Mouse (Mus musculus) midbrain, embryonic 11.5 days (tissue): ENCODE results near the gene Ccdc88c. TPM values are rescaled to one million over a fixed set of nuclear protein-coding genes. Genes with fewer than 3 reads are reported as not detected.

Source experiments
- ATAC-seq: fragments of 200-750 bp; cut with Nextera tagmentation; 2 replicates; pipeline ENCODE4 v1.8.0; 2017; ENCODE audit warnings: moderate TSS enrichment, moderate library complexity; ENCODE audit not compliant: low FRiP score
- DNase-seq: peaks from one replicate; pipeline ENCODE4 v3.0.0; 2015; ENCODE audit warnings: low spot score; ENCODE audit errors: missing footprints
- H3K27ac ChIP-seq: fragments of 300-500 bp; sonication (generic); 2 replicates; pipeline ENCODE4 v1.5.1; 2014; ENCODE audit warnings: low read depth, low read length
- H3K27me3 ChIP-seq: fragments of 300-500 bp; sonication (generic); 2 replicates; pipeline ENCODE4 v1.6.1; 2014; ENCODE audit warnings: mild to moderate bottlenecking, low read length, moderate library complexity, mixed read lengths; ENCODE audit not compliant: control insufficient read depth, insufficient read depth
- H3K36me3 ChIP-seq: fragments of 300-500 bp; sonication (generic); 2 replicates; pipeline ENCODE4 v1.6.1; 2014; ENCODE audit warnings: mild to moderate bottlenecking, low read length, moderate library complexity, mixed read lengths; ENCODE audit not compliant: control insufficient read depth, insufficient read depth
- H3K4me1 ChIP-seq: fragments of 300-500 bp; sonication (generic); 2 replicates; pipeline ENCODE4 v1.6.1; 2014; ENCODE audit warnings: low read length; ENCODE audit not compliant: control insufficient read depth, insufficient read depth
- H3K4me2 ChIP-seq: fragments of 300-500 bp; sonication (generic); 2 replicates; pipeline ENCODE4 v1.6.1; 2014; ENCODE audit warnings: mild to moderate bottlenecking, moderate library complexity
- H3K4me3 ChIP-seq: fragments of 300-500 bp; sonication (generic); 2 replicates; pipeline ENCODE4 v1.5.1; 2014; ENCODE audit warnings: low read depth, low read length
- H3K9ac ChIP-seq: fragments of 300-500 bp; sonication (generic); 2 replicates; pipeline ENCODE4 v1.6.1; 2014; ENCODE audit warnings: low read length
- H3K9me3 ChIP-seq: fragments of 300-500 bp; sonication (generic); 2 replicates; pipeline ENCODE4 v1.6.1; 2016; ENCODE audit warnings: low read length; ENCODE audit not compliant: control insufficient read depth
- WGBS: fragments of 180-500 bp; shearing (Covaris S2); extraction: QIAGEN DNeasy Blood & Tissue Kit; methylation state at CpG from one replicate; pipeline ENCODE4 v1.1.7; 2014; 5-methylcytosine and 5-hydroxymethylcytosine counted together
- polyA plus RNA-seq: library from polyadenylated mRNA; unstranded; fragments of >200 nt; fragmentation: Nextera tagmentation; extraction: Ambion mirVana; gene quantifications from 2 replicates; pipeline ENCODE4 v1.2.1, GENCODE M21; 2014

Ccdc88c gene
- polyA plus RNA-seq, 1 experiment from 2014 or later: 11.0 TPM

DNA sequence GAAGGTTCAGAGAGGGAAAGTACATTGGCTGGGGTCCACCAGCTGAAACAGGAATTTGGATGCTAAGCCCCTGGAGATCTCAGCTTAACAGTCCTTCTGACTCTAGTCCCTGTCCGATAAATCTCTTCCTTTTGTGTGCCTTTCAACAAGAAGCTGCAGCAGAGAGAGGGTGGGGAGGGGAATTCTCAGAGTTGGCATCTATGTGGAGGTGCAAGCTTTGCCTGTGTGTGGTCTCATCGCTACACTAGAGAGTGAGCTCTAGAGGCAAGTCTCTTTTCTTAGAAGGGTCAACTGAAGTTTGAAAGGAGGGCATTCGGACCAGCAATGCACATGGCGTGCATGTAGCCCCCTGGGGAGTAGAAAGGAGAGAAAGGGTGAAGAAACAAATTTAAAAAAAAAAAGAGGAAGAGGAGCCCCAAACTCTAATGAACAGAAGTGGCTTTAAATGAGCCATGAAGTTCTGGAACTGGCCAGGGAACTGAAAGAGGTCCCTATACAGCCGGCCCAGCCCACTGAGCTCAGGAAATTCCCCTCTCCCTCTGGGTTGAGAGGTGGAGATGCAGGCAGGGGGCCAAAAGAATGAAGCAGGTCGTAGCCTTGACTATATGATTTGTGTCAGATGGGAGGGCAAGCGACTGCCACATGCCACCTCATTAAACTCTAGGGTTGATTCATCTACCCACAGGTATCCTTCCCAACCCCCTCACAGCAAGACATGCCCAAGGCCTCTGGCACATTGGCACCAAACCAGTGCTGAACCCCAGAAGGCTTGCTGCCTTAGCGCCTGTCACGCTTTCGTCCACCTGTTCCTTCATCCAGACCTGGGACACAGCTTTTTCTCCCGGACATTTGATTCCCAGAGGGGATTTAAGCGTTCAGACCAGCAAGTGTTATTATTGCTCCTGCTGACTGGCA is 130.9 kb downstream of the Ccdc88c start:
- Histone ChIP-seq H3K4me2 (peak overlapping the region; percentile 68; the same call in 1 of the 2 replicates), H3K27ac (no peak overlapping the region), H3K4me1 (peaks cover 17% of the 10 kb centered on the region), H3K27me3 (peaks cover 27% of the 10 kb centered on the region), H3K9me3 (no peaks in the 10 kb centered on the region), H3K9ac (no peak overlapping the region), H3K4me3 (0 out of 2 replicates have a peak overlapping the region, but pooled peaks have one; percentile 33), H3K36me3 (no peaks in the 10 kb centered on the region)
- DNase-seq (peak; percentile 83), ATAC-seq (no peak)
- 29% methylated on average over 12 of the region's 12 CpGs for WGBS

DNA sequence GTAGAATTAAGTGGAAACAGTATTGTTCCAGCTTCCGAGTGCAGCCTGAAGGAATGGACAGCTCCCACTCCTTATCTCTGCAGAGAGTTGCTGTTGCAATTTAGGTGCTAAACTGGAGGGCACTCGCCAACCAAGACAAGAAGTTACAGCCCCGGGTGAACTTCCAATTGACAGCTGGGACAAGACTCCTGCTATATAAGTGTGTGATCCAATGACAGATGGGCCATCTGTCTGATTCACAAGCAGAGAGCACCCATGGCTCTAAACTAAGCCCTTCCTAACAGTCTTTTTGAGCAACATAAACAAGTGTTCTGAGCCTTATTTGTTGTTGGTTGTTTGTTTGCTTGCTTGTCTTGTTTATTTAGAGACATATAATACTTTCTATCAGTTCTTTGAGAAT is 132.2 kb downstream of the Ccdc88c start:
- H3K36me3 ChIP-seq: no peaks in the 10 kb centered on the region
- DNase-seq (no peak), ATAC-seq (no peak)
- H3K27ac ChIP-seq: no peak overlapping the region
- H3K4me3 ChIP-seq: no peak overlapping the region
- H3K9me3 ChIP-seq: no peaks in the 10 kb centered on the region
- no peak overlapping the region for H3K9ac ChIP-seq
- H3K4me2 ChIP-seq: no peak overlapping the region
- H3K4me1 ChIP-seq: peaks cover 17% of the 10 kb centered on the region
- peaks cover 27% of the 10 kb centered on the region for H3K27me3 ChIP-seq
- WGBS: 61% methylated on average over 3 of the region's 3 CpGs

DNA sequence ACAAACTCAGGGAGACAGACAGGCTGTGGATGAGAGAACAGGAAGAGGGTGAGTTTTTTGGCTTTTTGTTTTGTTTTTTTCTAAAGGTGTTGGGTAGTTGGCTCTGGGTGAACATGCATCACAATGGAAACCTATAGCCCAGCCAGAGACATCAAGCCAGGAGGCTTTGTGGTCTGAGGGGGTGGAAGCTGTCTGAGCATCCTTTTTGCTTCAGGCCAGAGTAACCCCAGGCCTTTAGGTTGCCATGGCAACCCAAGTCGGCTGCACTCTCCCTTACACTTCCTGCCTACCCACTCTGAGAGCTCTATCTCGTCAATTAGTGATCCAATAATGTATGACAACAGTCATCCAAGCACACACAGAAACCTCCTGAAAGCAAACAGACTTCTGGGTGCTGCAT is 133.4 kb downstream of the Ccdc88c start:
- H3K9ac ChIP-seq: no peak overlapping the region
- no peak overlapping the region for H3K4me3 ChIP-seq
- no peak overlapping the region for H3K4me2 ChIP-seq
- ATAC-seq: peak; percentile 60
- peaks cover 25% of the 10 kb centered on the region for H3K27me3 ChIP-seq
- no peak overlapping the region for H3K27ac ChIP-seq
- H3K9me3 ChIP-seq: no peaks in the 10 kb centered on the region
- H3K36me3 ChIP-seq: no peaks in the 10 kb centered on the region
- 6% methylated on average over 2 of the region's 2 CpGs for WGBS
- peaks cover 17% of the 10 kb centered on the region for H3K4me1 ChIP-seq
- DNase-seq: no peak

DNA sequence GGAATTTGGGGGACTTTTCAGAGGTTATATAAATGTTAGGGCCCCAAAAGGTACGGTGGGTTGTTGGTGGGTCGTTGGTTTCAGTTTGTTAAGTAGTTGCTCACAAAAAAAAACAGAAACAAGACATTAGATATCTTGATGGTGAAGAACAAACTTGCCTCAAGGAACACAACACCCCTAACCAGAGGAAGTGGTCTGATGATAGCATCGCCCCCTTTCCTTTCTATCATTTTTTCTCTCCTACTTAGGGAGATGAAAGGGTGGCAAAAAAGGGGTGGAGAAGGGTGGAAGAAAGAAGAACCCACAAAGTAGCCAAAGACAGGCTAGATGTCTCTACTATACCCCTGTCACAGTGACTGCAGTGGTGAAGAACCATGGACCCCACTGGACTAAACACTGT is 138.3 kb downstream of the Ccdc88c start:
- Histone ChIP-seq H3K4me2 (no peak overlapping the region), H3K36me3 (no peaks in the 10 kb centered on the region), H3K9ac (no peak overlapping the region), H3K27me3 (no peaks in the 10 kb centered on the region), H3K4me1 (peaks cover under 1% of the 10 kb centered on the region; the same call in 1 of the 2 replicates), H3K9me3 (no peaks in the 10 kb centered on the region), H3K4me3 (no peak overlapping the region), H3K27ac (no peak overlapping the region)
- DNase-seq (no peak), ATAC-seq (no peak)
- 91% methylated on average over 3 of the region's 3 CpGs for WGBS

DNA sequence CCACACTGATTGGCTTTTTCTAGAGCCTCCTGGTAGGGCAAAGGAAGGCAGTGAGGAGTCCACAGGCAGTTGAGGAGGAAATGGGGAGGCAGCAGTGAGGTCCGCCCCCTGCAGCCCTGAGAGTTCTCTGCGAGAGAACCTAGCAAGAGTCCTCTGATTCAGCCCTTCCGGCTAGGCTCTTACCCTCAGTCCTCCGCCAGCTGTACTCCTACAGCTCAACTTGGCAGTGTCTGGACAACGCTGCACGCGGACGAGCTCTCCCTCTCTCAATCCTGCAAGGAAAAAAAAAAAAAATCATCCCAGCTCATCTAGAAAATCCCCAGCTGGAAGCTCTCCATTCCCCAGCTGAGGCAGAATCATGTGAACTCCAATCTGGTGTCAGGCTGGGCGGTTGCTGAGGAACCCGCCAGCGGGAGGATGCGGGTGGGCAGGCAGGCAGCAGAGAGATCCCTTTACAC is 141.0 kb downstream of the Ccdc88c start:
- no peaks in the 10 kb centered on the region for H3K9me3 ChIP-seq
- DNase-seq: peak; percentile 65
- H3K4me1 ChIP-seq: no peaks in the 10 kb centered on the region
- no peak overlapping the region for H3K4me3 ChIP-seq
- no peak overlapping the region for H3K4me2 ChIP-seq
- H3K36me3 ChIP-seq: no peaks in the 10 kb centered on the region
- 51% methylated on average over 12 of the region's 12 CpGs for WGBS
- ATAC-seq: no peak
- no peak overlapping the region for H3K27ac ChIP-seq
- H3K27me3 ChIP-seq: no peaks in the 10 kb centered on the region
- H3K9ac ChIP-seq: no peak overlapping the region

DNA sequence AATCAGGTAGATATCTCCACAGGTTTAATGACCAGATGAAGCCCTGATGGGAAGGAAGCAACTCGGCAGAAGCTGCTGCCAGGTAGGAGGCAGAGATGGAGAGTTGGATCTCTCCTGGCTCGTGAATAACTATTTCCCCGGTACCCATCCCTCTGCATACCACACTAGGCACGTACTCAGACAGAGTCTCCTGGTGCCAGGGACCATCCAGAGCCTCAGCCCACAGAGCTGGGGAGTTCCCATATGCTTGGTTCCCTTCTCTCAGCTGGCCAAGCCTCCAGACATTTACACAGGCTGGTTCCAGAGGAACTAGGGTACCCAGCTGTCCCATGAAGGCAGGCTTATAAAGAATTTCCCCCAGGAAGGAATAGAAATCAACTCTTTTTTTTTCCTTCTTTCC is 142.0 kb downstream of the Ccdc88c start:
- Histone ChIP-seq H3K4me3 (no peak overlapping the region), H3K27me3 (no peaks in the 10 kb centered on the region), H3K4me1 (no peaks in the 10 kb centered on the region), H3K27ac (no peak overlapping the region), H3K36me3 (no peaks in the 10 kb centered on the region), H3K9ac (no peak overlapping the region), H3K4me2 (no peak overlapping the region), H3K9me3 (no peaks in the 10 kb centered on the region)
- ATAC-seq (no peak), DNase-seq (no peak)
- WGBS: 82% methylated on average over 4 of the region's 4 CpGs

DNA sequence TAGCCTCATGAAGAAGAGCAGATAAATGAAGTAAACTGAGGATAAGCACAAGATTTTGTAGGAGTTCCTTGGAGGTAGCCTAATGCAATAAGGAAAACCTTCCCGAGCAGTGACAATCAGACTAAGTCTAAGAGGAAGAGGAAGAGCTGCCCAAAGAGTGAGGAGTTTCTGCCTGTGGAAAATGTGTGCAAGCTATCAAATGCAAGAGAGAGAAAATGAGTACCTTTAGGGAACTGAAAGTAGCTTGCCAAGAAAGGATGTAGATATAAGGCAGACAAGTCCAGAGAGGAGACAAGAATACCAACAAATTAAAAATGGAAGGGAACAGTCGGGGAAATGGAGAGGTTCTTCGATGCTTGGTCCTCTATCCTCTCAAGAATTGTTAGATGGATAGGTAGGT is 143.3 kb downstream of the Ccdc88c start:
- 93% methylated on average over 3 of the region's 3 CpGs for WGBS
- Histone ChIP-seq H3K36me3 (no peaks in the 10 kb centered on the region), H3K9ac (no peak overlapping the region), H3K4me1 (no peaks in the 10 kb centered on the region), H3K9me3 (no peaks in the 10 kb centered on the region), H3K4me3 (no peak overlapping the region), H3K4me2 (no peak overlapping the region), H3K27ac (no peak overlapping the region), H3K27me3 (no peaks in the 10 kb centered on the region)
- no peak for DNase-seq
- no peak for ATAC-seq

DNA sequence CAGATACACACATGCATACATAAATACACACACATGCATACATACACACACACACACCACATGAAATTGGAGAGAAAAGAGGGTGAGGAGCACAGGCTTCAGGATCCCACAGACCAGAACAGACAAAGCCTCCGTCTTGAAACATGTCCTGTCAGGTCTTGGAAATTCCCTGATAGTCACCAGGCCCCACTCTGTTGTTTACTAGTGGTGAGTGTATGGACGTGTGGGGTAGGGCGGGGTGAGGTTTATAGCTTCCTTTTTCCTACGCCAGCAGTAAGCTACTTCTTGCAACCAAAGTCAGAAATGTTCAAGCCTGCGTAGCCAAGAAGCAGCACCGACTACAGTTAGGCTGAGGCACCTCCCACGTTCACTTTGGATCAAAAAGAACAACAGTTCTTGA is 145.7 kb downstream of the Ccdc88c start:
- Histone ChIP-seq H3K36me3 (no peaks in the 10 kb centered on the region), H3K4me3 (no peak overlapping the region), H3K4me1 (no peaks in the 10 kb centered on the region), H3K27ac (no peak overlapping the region), H3K9ac (no peak overlapping the region), H3K9me3 (no peaks in the 10 kb centered on the region), H3K4me2 (no peak overlapping the region), H3K27me3 (no peaks in the 10 kb centered on the region)
- 82% methylated on average over 7 of the region's 7 CpGs for WGBS
- no peak for DNase-seq
- no peak for ATAC-seq

DNA sequence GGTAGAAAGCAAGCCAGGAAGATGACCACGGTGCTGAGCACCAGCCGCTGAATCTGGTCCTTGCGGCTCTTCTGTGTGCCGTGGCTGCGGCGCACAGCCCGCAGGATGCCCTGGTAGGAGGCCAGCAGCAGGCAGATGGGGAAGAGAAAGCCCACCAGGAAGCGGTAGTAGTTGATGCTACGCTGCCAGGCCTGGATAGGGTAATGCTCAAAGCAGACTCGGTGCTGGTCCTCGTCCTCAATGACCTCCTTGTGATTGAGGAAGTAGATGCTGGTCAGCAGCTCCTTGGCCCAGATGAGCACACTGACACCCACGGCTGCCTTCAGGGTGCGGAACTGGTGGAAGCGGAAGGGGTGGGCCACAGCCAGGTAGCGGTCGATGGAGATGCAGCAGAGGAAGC is 150.3 kb downstream of the Ccdc88c start:
- no peaks in the 10 kb centered on the region for H3K4me1 ChIP-seq
- no peak overlapping the region for H3K27ac ChIP-seq
- H3K9ac ChIP-seq: no peak overlapping the region
- no peaks in the 10 kb centered on the region for H3K27me3 ChIP-seq
- no peak overlapping the region for H3K4me3 ChIP-seq
- H3K4me2 ChIP-seq: no peak overlapping the region
- DNase-seq (no peak), ATAC-seq (no peak)
- 88% methylated on average over 16 of the region's 16 CpGs for WGBS
- no peaks in the 10 kb centered on the region for H3K36me3 ChIP-seq
- H3K9me3 ChIP-seq: no peaks in the 10 kb centered on the region
